Mouse (Mus musculus) thymus, adult 2 months (tissue): ENCODE data around the gene Dicer1.

ENCODE experiments used
- CTCF ChIP-seq: fragments of 200-500 bp; IDR thresholded peaks from 2 replicates; pipeline ENCODE4 v1.5.1; 2012; ENCODE audit warnings: mild to moderate bottlenecking, control low read depth, low read length, moderate library complexity, borderline replicate concordance; ENCODE audit not compliant: control insufficient read depth, poor library complexity, insufficient read depth; ENCODE audit errors: extremely low read depth
- POLR2A ChIP-seq: fragments of 200-500 bp; IDR thresholded peaks from 2 replicates; pipeline ENCODE4 v1.6.1; 2012; ENCODE audit warnings: mild to moderate bottlenecking, low read length, control low read depth, moderate library complexity; ENCODE audit not compliant: control insufficient read depth, poor library complexity, insufficient read depth; ENCODE audit errors: extremely low read depth

DNA sequence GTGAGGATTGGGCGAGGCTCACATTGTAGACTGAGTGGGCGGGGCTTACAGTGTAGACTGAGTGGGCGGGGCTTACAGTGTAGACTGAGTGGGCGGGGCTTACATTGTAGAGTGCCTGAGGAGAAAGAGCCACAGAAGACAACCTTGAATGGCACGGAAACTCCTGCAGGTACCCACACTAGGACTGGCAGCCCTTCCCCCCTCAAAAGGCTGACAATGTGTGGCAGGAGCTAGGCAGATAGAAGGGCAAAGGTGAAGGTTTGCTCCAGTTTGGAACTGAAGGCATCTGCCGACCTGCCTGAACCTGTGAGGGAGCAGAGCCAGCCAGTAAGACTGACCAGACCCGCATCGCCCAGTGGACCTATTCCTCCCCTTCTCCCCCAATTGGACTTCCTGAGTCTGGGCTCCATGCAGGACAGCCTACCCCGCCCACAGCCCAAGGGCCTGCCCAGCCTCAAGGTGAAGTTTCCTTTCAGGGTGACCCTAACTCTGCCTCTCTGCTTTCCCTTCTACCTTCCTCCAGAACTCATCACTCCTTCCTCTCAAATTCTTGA is 74.3 kb downstream of the Dicer1 start:
- TF ChIP-seq CTCF (no peak), POLR2A (no peak)
